Mouse (Mus musculus): Measurements from ENCODE around the gene Pltp. TPM values are rescaled to one million over a fixed set of nuclear protein-coding genes. Genes with fewer than 3 reads are reported as not detected.
"Not testable (repeated sequence)": the region's sequence is repeated elsewhere in the genome, so short reads cannot be mapped to it uniquely, and the experiment has no call there.

The Pltp gene
- total RNA-seq, 2 experiments from 2014 or later, result 63.5 to 71.3 TPM

GRCm38 (mm10) chr2:164817703-164818102 is 39.8 kb downstream of the Pltp start:
- DNase-seq, result no peak
- intact Hi-C loops (cut with DNase I), result no loop called here

GRCm38 (mm10) chr2:164817206-164817605 is 40.3 kb downstream of the Pltp start:
- intact Hi-C loops (cut with DNase I), result no loop called here
- no peak for DNase-seq

GRCm38 (mm10) chr2:164815821-164816220 is 41.7 kb downstream of the Pltp start:
- no peak for DNase-seq
- intact Hi-C loops (cut with DNase I), result no loop called here

- DNase-seq, result no peak
- intact Hi-C loops (cut with DNase I), result no loop called here
Observed at GRCm38 (mm10) chr2:164815348-164815747, 42.2 kb downstream of the Pltp start.

GRCm38 (mm10) chr2:164813557-164813956 is 44.0 kb downstream of the Pltp start:
- intact Hi-C loops (cut with DNase I), result no loop called here
- no peak for DNase-seq

- DNase-seq, result no peak
- intact Hi-C loops (cut with DNase I), result no loop called here
Observed at GRCm38 (mm10) chr2:164806614-164807013, 50.9 kb downstream of the Pltp start.

GRCm38 (mm10) chr2:164805332-164805718 is 52.2 kb downstream of the Pltp start:
- intact Hi-C loops (cut with DNase I), result no loop called here

GRCm38 (mm10) chr2:164804533-164805331 is 52.8 kb downstream of the Pltp start, which contains the start of the genes Acot8 and Zswim3:
Acot8 (minus strand) TSS chr2:164804882.
Zswim3 (plus strand) TSS chr2:164805098.
- DNase-seq, result peak; percentile 95
- intact Hi-C loops (cut with DNase I), result no loop called here

More at GRCm38 (mm10) chr2:164805332-164805718, 52.2 kb downstream of the Pltp start:
- no peak for DNase-seq

- intact Hi-C loops (cut with DNase I), result no loop called here
- DNase-seq, result no peak
Observed at GRCm38 (mm10) chr2:164803921-164804313, 53.6 kb downstream of the Pltp start.

GRCm38 (mm10) chr2:164803201-164803920 is 54.1 kb downstream of the Pltp start:
- DNase-seq, result no peak
- intact Hi-C loops (cut with DNase I), result no loop called here

GRCm38 (mm10) chr2:164800252-164801004 is 57.1 kb downstream of the Pltp start:
- intact Hi-C loops (cut with DNase I), result no loop called here
- DNase-seq, result no peak

- DNase-seq; intact Hi-C loops (cut with DNase I): not testable (repeated sequence)
Observed at GRCm38 (mm10) chr2:164798554-164798953, 59.0 kb downstream of the Pltp start.

GRCm38 (mm10) chr2:164795868-164796267 is 61.6 kb downstream of the Pltp start:
- intact Hi-C loops (cut with DNase I), result no loop called here

GRCm38 (mm10) chr2:164794293-164794692 is 63.2 kb downstream of the Pltp start:
- DNase-seq, result peak; percentile 93
- intact Hi-C loops (cut with DNase I), result no loop called here

More at GRCm38 (mm10) chr2:164795868-164796267, 61.6 kb downstream of the Pltp start:
- DNase-seq, result no peak

- intact Hi-C loops (cut with DNase I), result no loop called here
- no peak for DNase-seq
Observed at GRCm38 (mm10) chr2:164793772-164794171, 63.7 kb downstream of the Pltp start.

- intact Hi-C loops (cut with DNase I), result no loop called here
- peak; percentile 62 for DNase-seq
Observed at GRCm38 (mm10) chr2:164793236-164793635, 64.3 kb downstream of the Pltp start.

- intact Hi-C loops (cut with DNase I), result no loop called here
- DNase-seq, result no peak
Observed at GRCm38 (mm10) chr2:164792400-164793190, 64.9 kb downstream of the Pltp start.

- peak; percentile 45 for DNase-seq
- intact Hi-C loops (cut with DNase I), result no loop called here
Observed at GRCm38 (mm10) chr2:164791841-164792261, 65.7 kb downstream of the Pltp start.

- no peak for DNase-seq
- intact Hi-C loops (cut with DNase I), result no loop called here
Observed at GRCm38 (mm10) chr2:164790451-164790850, 67.1 kb downstream of the Pltp start.
